Mouse (Mus musculus) spleen, adult 2 months (tissue): ENCODE results near the gene Sec24c. TPM values are rescaled to one million over a fixed set of nuclear protein-coding genes. Genes with fewer than 3 reads are reported as not detected.
A peak's percentile ranks its signal among the peaks of the same experiment; 100 is the strongest.

ENCODE experiments used
- DNase-seq, 2 experiments: peaks; one replicate each; pipeline versions ENCODE4 v3.0.0 to v3.0.0-alpha.2; 2012 to 2021; ENCODE audit warnings: low spot score in 2 of 2, low read depth in 1 of 2
- H3K27ac ChIP-seq: fragments of 200-500 bp; 2 replicates; pipeline ENCODE4 v1.5.1; 2012; ENCODE audit warnings: low read length, inconsistent platforms; ENCODE audit not compliant: insufficient read depth
- H3K27me3 ChIP-seq: fragments of 200-500 bp; 2 replicates; pipeline ENCODE4 v1.6.1; 2012; ENCODE audit warnings: mild to moderate bottlenecking, moderate library complexity, low read length, inconsistent platforms; ENCODE audit not compliant: control insufficient read depth, insufficient read depth
- H3K36me3 ChIP-seq: fragments of 200-500 bp; 2 replicates; pipeline ENCODE4 v1.6.1; 2012; ENCODE audit warnings: mild to moderate bottlenecking, low read length, inconsistent platforms; ENCODE audit not compliant: control insufficient read depth, insufficient read depth
- H3K4me1 ChIP-seq: fragments of 200-500 bp; 2 replicates; pipeline ENCODE4 v1.6.1; 2011; ENCODE audit warnings: inconsistent platforms; ENCODE audit not compliant: control insufficient read depth, insufficient read depth, insufficient read length
- H3K4me3 ChIP-seq: fragments of 200-500 bp; 2 replicates; pipeline ENCODE4 v1.5.1; 2011; ENCODE audit warnings: mild to moderate bottlenecking, inconsistent platforms; ENCODE audit not compliant: insufficient read depth, insufficient read length; ENCODE audit errors: extremely low read depth
- CTCF ChIP-seq: fragments of 200-500 bp; IDR thresholded peaks from 2 replicates; pipeline ENCODE4 v1.5.1; 2011; ENCODE audit warnings: mild to moderate bottlenecking, inconsistent platforms; ENCODE audit not compliant: insufficient read depth, insufficient read length, insufficient replicate concordance; ENCODE audit errors: extremely low read depth
- POLR2A ChIP-seq: fragments of 200-500 bp; IDR thresholded peaks from 2 replicates; pipeline ENCODE4 v1.6.1; 2011; ENCODE audit warnings: low read depth, low read length, inconsistent platforms
- WGBS: fragments of 180-500 bp; shearing (Covaris S2); methylation state at CpG from one replicate; pipeline ENCODE4 v1.1.7; 2018; 5-methylcytosine and 5-hydroxymethylcytosine counted together
- polyA plus RNA-seq: library from polyadenylated mRNA; depleted of rRNA; stranded (reverse); fragments of >200 nt; gene quantifications from 2 replicates; pipeline ENCODE4 v1.2.3, GENCODE M21; 2012

Sec24c gene
- polyA plus RNA-seq, 1 experiment: 181 TPM

DNA sequence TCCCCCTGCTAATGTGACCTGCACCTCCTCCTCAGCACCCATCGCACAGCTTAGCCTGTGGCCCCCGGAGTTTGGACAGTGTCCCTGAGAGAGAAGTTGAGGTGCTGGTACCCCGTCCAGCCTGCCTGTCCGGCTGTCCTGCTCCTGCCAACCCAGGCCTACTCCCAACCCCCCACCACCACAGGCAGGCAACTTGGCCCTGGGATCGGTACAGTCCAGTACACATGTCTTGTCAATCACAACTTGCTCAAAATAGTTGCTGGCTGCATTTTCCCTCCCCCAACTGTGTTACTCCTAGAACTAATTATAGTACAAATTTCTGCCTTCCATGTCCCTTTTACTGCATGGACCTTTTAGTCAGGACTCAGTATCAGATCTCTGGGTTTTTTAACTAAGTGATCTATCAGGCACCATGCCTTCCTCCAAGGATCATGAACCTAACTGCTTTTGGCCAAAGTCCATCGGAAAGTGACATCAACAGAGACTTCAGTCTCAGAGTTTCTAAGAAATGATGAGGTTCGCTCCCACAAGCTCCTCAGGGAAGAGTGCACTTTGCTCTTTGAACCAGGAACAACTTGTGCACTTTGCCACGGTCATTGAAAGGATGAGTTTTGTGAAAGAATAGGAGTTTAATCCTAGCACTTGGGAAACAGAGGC, 5.8 kb upstream of the Sec24c start, which contains the start of gene Synpo2l:
TSS of gene Synpo2l (minus strand) at position 201 of the 657 bp plus-strand sequence.
- TF ChIP-seq POLR2A (no peak), CTCF (no peak)
- no peak within 1 kb of the TSS for H3K4me3 ChIP-seq
- no peak for DNase-seq
- no peaks in the 10 kb centered on the region for H3K36me3 ChIP-seq
- WGBS: 81% methylated on average over 8 of the region's 8 CpGs
- no peaks in the 10 kb centered on the region for H3K27me3 ChIP-seq
- no peaks in the 10 kb centered on the region for H3K4me1 ChIP-seq
- no peak within 1 kb of the TSS for H3K27ac ChIP-seq

DNA sequence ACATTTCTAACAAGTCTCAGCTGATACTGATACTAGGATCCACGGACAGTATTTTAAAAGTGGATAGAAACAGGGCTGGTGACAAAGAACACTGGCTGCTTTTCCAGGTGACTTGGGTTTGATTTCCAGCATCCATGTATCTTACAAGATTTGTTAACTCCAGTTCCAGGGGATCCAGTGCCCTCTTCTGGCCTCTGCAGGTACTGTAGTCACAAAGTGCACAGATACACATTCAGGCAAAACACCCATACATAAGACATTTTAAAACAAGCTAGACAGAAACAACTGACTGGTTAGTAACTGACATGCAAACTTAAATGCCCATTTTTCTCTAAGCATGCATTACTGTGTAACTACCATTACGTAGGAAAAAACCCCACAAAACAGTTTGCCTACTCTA, 1.1 kb upstream of the Sec24c start:
- no peaks in the 10 kb centered on the region; the same call in 1 of the 2 replicates for H3K4me1 ChIP-seq
- H3K36me3 ChIP-seq: peaks cover 7% of the 10 kb centered on the region
- no peak for TF ChIP-seq CTCF
- TF ChIP-seq POLR2A: no peak
- DNase-seq: no peak
- WGBS: 96% methylated on average over 2 of the region's 2 CpGs
- H3K27me3 ChIP-seq: no peaks in the 10 kb centered on the region
- no peak overlapping the region for H3K27ac ChIP-seq
- no peak overlapping the region for H3K4me3 ChIP-seq

DNA sequence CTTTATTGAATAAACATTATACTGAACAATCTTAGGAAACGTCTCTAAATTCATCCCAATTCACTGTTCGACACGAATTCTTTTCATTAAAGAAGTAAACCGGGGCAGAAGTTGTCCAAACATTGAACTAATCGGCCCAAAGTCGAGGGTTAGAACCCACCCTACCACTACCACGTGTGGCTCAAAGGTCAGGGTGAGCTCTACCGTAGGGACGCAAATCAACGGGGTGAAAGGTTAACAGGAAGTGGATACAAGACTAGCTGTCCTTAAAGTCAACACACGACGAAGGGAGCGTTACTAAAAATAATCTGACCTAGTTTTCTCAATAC, 409 bp upstream of the Sec24c start:
- no peaks in the 10 kb centered on the region for H3K27me3 ChIP-seq
- 10% methylated on average over 13 of the region's 13 CpGs for WGBS
- no peak for DNase-seq
- TF ChIP-seq CTCF (no peak), POLR2A (no peak)
- H3K4me3 ChIP-seq: peak overlapping the region; percentile 49
- peaks cover 11% of the 10 kb centered on the region for H3K36me3 ChIP-seq
- H3K4me1 ChIP-seq: no peaks in the 10 kb centered on the region; the same call in 1 of the 2 replicates
- peak overlapping the region; percentile 75 for H3K27ac ChIP-seq

DNA sequence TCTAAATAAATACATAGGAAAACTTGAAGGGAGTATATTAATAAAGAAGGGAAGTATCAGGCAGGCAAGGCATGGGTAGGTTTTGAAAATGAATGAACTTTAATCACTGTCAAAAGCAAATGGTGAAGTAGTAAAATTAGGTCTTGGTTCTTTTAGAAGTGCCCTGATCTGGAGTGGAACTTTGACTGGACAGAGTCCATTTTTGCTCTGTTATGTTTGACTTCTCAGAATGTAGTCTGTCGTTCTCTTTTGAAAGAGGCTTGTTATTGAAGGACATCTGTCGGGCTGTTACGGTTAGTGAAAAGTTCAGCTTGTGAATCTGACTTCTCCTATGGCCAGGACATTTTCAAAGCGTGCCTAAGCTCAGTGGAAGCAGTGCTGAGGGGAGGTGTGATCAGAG, 3.8 kb downstream of the Sec24c start:
- no peak for DNase-seq
- Histone ChIP-seq H3K27me3 (no peaks in the 10 kb centered on the region), H3K4me3 (no peak overlapping the region), H3K36me3 (peaks cover 19% of the 10 kb centered on the region), H3K4me1 (peaks cover 5% of the 10 kb centered on the region; the same call in 1 of the 2 replicates), H3K27ac (no peak overlapping the region)
- TF ChIP-seq CTCF (no peak), POLR2A (no peak)
- 93% methylated on average over 4 of the region's 4 CpGs for WGBS

DNA sequence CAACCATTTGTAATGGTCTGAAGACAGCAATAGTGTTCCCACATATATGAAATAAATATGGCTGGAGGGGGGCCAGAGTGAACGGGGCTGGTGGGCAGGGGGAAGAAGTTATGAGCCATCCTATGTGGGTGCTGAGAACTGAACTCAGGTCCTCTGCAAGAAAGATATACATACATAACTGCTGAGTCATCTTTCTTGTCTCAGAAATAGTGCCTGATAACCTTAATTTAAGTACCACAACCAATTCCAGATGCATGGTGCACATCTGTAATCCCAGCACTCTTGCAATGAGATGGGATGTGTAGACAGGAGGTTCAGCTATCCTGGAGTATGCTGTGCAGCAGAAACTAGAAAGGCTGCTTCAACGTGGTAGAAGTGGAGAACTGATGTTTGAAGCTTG, 7.6 kb downstream of the Sec24c start:
- H3K4me1 ChIP-seq: peaks cover 5% of the 10 kb centered on the region; the same call in 1 of the 2 replicates
- peak overlapping the region; percentile 82 for H3K27ac ChIP-seq
- no peaks in the 10 kb centered on the region for H3K27me3 ChIP-seq
- WGBS: 63% methylated on average over 2 of the region's 2 CpGs
- no peak for DNase-seq
- H3K4me3 ChIP-seq: no peak overlapping the region
- no peak for TF ChIP-seq POLR2A
- TF ChIP-seq CTCF: no peak
- peaks cover 45% of the 10 kb centered on the region for H3K36me3 ChIP-seq

DNA sequence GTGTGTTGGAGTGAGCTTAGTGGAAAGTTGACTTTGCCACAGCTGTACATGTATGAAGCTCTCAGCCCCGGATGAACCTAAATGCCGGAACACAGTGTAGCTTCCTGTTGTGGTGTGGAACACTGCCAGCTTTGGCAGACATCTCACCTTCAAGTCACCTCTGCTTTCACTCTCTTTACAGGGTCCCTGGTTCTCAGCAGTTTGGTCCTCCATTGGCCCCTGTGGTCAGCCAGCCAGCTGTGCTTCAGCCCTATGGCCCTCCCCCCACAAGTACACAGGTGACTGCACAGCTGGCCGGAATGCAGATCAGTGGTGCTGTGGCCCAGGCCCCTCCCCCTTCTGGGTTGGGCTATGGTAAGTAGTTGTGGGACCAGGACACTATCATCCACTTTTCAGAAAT, 8.4 kb downstream of the Sec24c start:
- Histone ChIP-seq H3K4me1 (peaks cover 5% of the 10 kb centered on the region; the same call in 1 of the 2 replicates), H3K36me3 (peaks cover 49% of the 10 kb centered on the region), H3K27me3 (no peaks in the 10 kb centered on the region), H3K4me3 (peak overlapping the region; percentile 31; the same call in 1 of the 2 replicates), H3K27ac (peak overlapping the region; percentile 85)
- TF ChIP-seq CTCF: no peak
- no peak for TF ChIP-seq POLR2A
- WGBS: 11% methylated on average over 3 of the region's 3 CpGs
- peak; percentile 70 to 78 for DNase-seq

DNA sequence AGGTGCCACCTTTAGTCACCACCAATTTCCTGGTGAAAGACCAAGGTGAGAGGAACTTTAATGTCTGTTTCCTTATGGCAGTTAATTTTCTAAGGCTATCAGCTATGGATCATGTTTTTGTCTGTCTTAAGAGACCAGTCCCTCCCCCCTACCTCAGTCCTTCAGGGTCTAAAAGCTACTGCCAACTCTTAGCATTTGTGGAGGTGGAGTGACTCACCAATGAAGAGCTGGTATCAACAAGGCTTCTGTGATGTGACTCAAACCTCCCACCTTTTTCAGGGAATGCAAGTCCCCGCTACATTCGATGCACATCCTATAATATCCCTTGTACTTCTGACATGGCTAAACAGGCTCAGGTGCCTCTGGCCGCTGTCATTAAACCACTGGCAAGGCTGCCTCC, 12.5 kb downstream of the Sec24c start:
- Histone ChIP-seq H3K27me3 (no peaks in the 10 kb centered on the region), H3K36me3 (peaks cover 70% of the 10 kb centered on the region), H3K4me1 (peaks cover 5% of the 10 kb centered on the region; the same call in 1 of the 2 replicates), H3K4me3 (no peak overlapping the region), H3K27ac (no peak overlapping the region)
- no peak for TF ChIP-seq CTCF
- no peak for TF ChIP-seq POLR2A
- no peak for DNase-seq
- WGBS: 97% methylated on average over 3 of the region's 3 CpGs
